Mouse (Mus musculus): ENCODE data around the gene Dkkl1. TPM values are rescaled to one million over a fixed set of nuclear protein-coding genes. Genes with fewer than 3 reads are reported as not detected.
A peak's percentile ranks its signal among the peaks of the same experiment; 100 is the strongest.

Gene Dkkl1
- polyA plus RNA-seq, 1 experiment from 2014 or later, result 10.8 TPM

DNA sequence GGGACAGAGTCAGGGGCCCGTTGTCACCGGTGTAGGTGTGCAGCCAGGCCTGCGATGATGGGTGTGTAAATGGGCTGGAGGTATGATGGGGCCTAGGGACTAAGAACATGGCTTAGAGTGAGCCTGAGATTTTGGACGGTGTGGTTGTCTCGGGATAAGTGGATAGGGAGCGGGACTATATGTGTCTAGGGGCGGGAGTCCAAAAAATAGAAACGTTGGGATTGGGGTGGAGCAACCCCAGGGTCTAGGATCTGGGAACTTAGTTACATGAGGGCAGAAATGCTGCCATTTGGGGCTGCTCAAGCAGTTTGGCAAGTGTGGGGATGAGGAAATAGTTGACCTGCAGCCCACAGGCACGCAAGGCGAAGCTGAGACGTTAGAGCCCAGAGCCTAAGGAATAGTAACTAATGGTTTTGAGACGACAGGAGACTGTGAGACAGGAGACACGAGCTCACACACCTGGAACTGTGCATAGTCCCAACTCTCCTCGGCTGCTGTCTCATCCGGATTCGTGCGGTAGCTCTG lies 23.8 kb upstream of the Dkkl1 start:
- peaks cover 27% of the 10 kb centered on the region for H3K27me3 ChIP-seq
- peak overlapping the region; percentile 39 for H3K4me2 ChIP-seq
- peaks cover 24% of the 10 kb centered on the region for H3K4me1 ChIP-seq (replicated peaks)
- H3K27ac ChIP-seq (replicated peaks), result no peak overlapping the region
- H3K36me3 ChIP-seq, result no peaks in the 10 kb centered on the region
- WGBS, result 35% methylated on average over 17 of the region's 17 CpGs
- 0 out of 2 replicates have a peak overlapping the region, but pooled peaks have one; percentile 2 for H3K4me3 ChIP-seq
- H3K9me3 ChIP-seq, result no peaks in the 10 kb centered on the region
- peak; percentile 6; the same call in 1 of the 2 replicates for ATAC-seq (ENCODE audit: low FRiP score, low read depth)
- no peak overlapping the region for H3K9ac ChIP-seq

DNA sequence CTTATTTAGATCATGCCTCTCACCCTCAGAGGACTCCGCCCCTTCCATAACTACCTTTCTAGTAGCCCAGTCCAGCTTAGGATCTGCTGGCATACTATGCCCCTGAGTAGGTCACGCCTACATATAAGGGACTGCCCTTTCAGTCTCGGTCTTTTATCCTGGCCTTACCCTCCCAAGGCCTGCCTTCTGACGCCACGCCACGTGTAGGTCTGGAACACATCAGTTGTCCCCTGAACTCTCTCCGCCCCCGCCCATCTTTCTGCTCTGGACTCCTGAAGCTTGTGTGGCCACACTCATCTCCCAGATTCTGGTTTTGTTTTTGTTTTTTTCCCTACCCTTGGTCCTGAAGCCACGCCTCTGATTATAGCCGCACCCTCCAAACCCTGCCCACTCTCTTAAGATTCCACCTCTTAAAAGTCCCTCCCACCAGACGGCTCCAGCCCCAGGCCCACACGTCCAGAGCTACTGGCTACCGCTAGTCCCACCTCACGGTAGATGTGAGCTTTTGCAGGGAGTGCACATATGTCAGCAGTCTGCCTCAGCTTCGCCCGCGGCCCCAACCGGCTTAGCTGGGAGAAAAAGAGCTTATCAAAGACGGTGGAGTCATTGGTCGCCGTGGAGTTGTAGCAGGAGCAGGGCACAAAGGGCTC lies 23.1 kb upstream of the Dkkl1 start:
- ATAC-seq (ENCODE audit: low FRiP score, low read depth), result peak; percentile 79
- 11% methylated on average over 21 of the region's 21 CpGs for WGBS
- Histone ChIP-seq H3K9ac (no peak overlapping the region), H3K4me1 (replicated peaks) (peaks cover 21% of the 10 kb centered on the region), H3K4me2 (peak overlapping the region; percentile 39), H3K4me3 (0 out of 2 replicates have a peak overlapping the region, but pooled peaks have one; percentile 2), H3K36me3 (no peaks in the 10 kb centered on the region), H3K27ac (replicated peaks) (no peak overlapping the region), H3K27me3 (peaks cover 27% of the 10 kb centered on the region), H3K9me3 (no peaks in the 10 kb centered on the region)

- no peaks in the 10 kb centered on the region for H3K36me3 ChIP-seq
- peak overlapping the region; percentile 39 for H3K4me2 ChIP-seq
- peaks cover 27% of the 10 kb centered on the region for H3K27me3 ChIP-seq
- peaks cover 21% of the 10 kb centered on the region for H3K4me1 ChIP-seq (replicated peaks)
- ATAC-seq (ENCODE audit: low FRiP score, low read depth), result no peak
- no peak overlapping the region for H3K27ac ChIP-seq (replicated peaks)
- no peak overlapping the region for H3K9ac ChIP-seq
- H3K9me3 ChIP-seq, result no peaks in the 10 kb centered on the region
- H3K4me3 ChIP-seq, result no peak overlapping the region
- 11% methylated on average over 29 of the region's 29 CpGs for whole genome bisulfite sequencing
These were observed 22.4 kb upstream of the Dkkl1 start for GRCm38 (mm10) chr7:45234333-45234841.

- peak overlapping the region; percentile 31 for H3K4me2 ChIP-seq
- WGBS, result 22% methylated on average over 20 of the region's 20 CpGs
These were observed 21.8 kb upstream of the Dkkl1 start for GRCm38 (mm10) chr7:45233580-45234332.

GRCm38 (mm10) chr7:45232716-45233465 lies 20.9 kb upstream of the Dkkl1 start:
- no peak overlapping the region for H3K4me2 ChIP-seq
- no peak overlapping the region for H3K4me3 ChIP-seq
- no peaks in the 10 kb centered on the region for H3K36me3 ChIP-seq
- peaks cover 21% of the 10 kb centered on the region for H3K4me1 ChIP-seq (replicated peaks)
- H3K27ac ChIP-seq (replicated peaks), result no peak overlapping the region
- H3K9ac ChIP-seq, result no peak overlapping the region
- 72% methylated on average over 13 of the region's 13 CpGs for WGBS
- ATAC-seq (ENCODE audit: low FRiP score, low read depth), result no peak
- H3K9me3 ChIP-seq, result no peaks in the 10 kb centered on the region
- H3K27me3 ChIP-seq, result peaks cover 17% of the 10 kb centered on the region

More at GRCm38 (mm10) chr7:45233580-45234332, 21.8 kb upstream of the Dkkl1 start:
- no peak for ATAC-seq (ENCODE audit: low FRiP score, low read depth)
- peaks cover 22% of the 10 kb centered on the region for H3K27me3 ChIP-seq
- no peaks in the 10 kb centered on the region for H3K36me3 ChIP-seq
- H3K9ac ChIP-seq, result no peak overlapping the region
- H3K9me3 ChIP-seq, result no peaks in the 10 kb centered on the region
- H3K27ac ChIP-seq (replicated peaks), result no peak overlapping the region
- no peak overlapping the region for H3K4me3 ChIP-seq
- peaks cover 21% of the 10 kb centered on the region for H3K4me1 ChIP-seq (replicated peaks)

GRCm38 (mm10) chr7:45231941-45232340 lies 20.0 kb upstream of the Dkkl1 start:
- no peaks in the 10 kb centered on the region for H3K36me3 ChIP-seq
- no peak for ATAC-seq (ENCODE audit: low FRiP score, low read depth)
- no peak overlapping the region for H3K4me2 ChIP-seq
- H3K27ac ChIP-seq (replicated peaks), result no peak overlapping the region
- peaks cover 21% of the 10 kb centered on the region for H3K4me1 ChIP-seq (replicated peaks)
- no peak overlapping the region for H3K9ac ChIP-seq
- WGBS, result 85% methylated on average over 11 of the region's 11 CpGs
- H3K9me3 ChIP-seq, result no peaks in the 10 kb centered on the region
- H3K4me3 ChIP-seq, result no peak overlapping the region
- H3K27me3 ChIP-seq, result peaks cover 17% of the 10 kb centered on the region

GRCm38 (mm10) chr7:45231192-45231591 lies 19.2 kb upstream of the Dkkl1 start:
- no peak for ATAC-seq (ENCODE audit: low FRiP score, low read depth)

GRCm38 (mm10) chr7:45229459-45230203 lies 17.7 kb upstream of the Dkkl1 start:
- no peak overlapping the region for H3K4me2 ChIP-seq
- no peaks in the 10 kb centered on the region for H3K9me3 ChIP-seq
- peaks cover 6% of the 10 kb centered on the region for H3K27me3 ChIP-seq
- peaks cover 11% of the 10 kb centered on the region for H3K4me1 ChIP-seq (replicated peaks)
- no peak overlapping the region for H3K9ac ChIP-seq
- 86% methylated on average over 7 of the region's 7 CpGs for WGBS
- no peaks in the 10 kb centered on the region for H3K36me3 ChIP-seq
- H3K27ac ChIP-seq (replicated peaks), result no peak overlapping the region
- ATAC-seq (ENCODE audit: low FRiP score, low read depth), result no peak
- H3K4me3 ChIP-seq, result no peak overlapping the region

More at GRCm38 (mm10) chr7:45231192-45231591, 19.2 kb upstream of the Dkkl1 start:
- peaks cover 17% of the 10 kb centered on the region for H3K27me3 ChIP-seq
- WGBS, result 92% methylated on average over 12 of the region's 12 CpGs
- no peak overlapping the region for H3K4me3 ChIP-seq
- no peaks in the 10 kb centered on the region for H3K36me3 ChIP-seq
- peaks cover 21% of the 10 kb centered on the region for H3K4me1 ChIP-seq (replicated peaks)
- no peak overlapping the region for H3K9ac ChIP-seq
- H3K9me3 ChIP-seq, result no peaks in the 10 kb centered on the region
- no peak overlapping the region for H3K4me2 ChIP-seq
- no peak overlapping the region for H3K27ac ChIP-seq (replicated peaks)

- H3K36me3 ChIP-seq, result no peaks in the 10 kb centered on the region
- no peak overlapping the region for H3K4me3 ChIP-seq
- H3K9me3 ChIP-seq, result no peaks in the 10 kb centered on the region
These were observed 17.1 kb upstream of the Dkkl1 start for GRCm38 (mm10) chr7:45229046-45229445.

GRCm38 (mm10) chr7:45228548-45228947 lies 16.6 kb upstream of the Dkkl1 start:
- no peaks in the 10 kb centered on the region for H3K9me3 ChIP-seq
- H3K4me1 ChIP-seq (replicated peaks), result no peaks in the 10 kb centered on the region
- H3K36me3 ChIP-seq, result no peaks in the 10 kb centered on the region
- no peak overlapping the region for H3K4me2 ChIP-seq
- no peak for ATAC-seq (ENCODE audit: low FRiP score, low read depth)
- H3K27me3 ChIP-seq, result no peaks in the 10 kb centered on the region
- no peak overlapping the region for H3K4me3 ChIP-seq
- WGBS, result 95% methylated on average over 18 of the region's 18 CpGs
- H3K27ac ChIP-seq (replicated peaks), result no peak overlapping the region
- no peak overlapping the region for H3K9ac ChIP-seq

More at GRCm38 (mm10) chr7:45229046-45229445, 17.1 kb upstream of the Dkkl1 start:
- no peak for ATAC-seq (ENCODE audit: low FRiP score, low read depth)
- Histone ChIP-seq H3K9ac (no peak overlapping the region), H3K4me2 (no peak overlapping the region), H3K4me1 (replicated peaks) (peaks cover 5% of the 10 kb centered on the region), H3K27ac (replicated peaks) (no peak overlapping the region), H3K27me3 (peaks cover under 1% of the 10 kb centered on the region; the same call in 1 of the 2 replicates)
- WGBS, result 93% methylated on average over 8 of the region's 8 CpGs

GRCm38 (mm10) chr7:45226421-45226820 lies 14.5 kb upstream of the Dkkl1 start:
- H3K9me3 ChIP-seq, result no peaks in the 10 kb centered on the region
- ATAC-seq (ENCODE audit: low FRiP score, low read depth), result no peak
- no peaks in the 10 kb centered on the region for H3K27me3 ChIP-seq
- no peak overlapping the region for H3K4me3 ChIP-seq
- H3K36me3 ChIP-seq, result no peaks in the 10 kb centered on the region
- 97% methylated on average over 5 of the region's 5 CpGs for WGBS
- no peak overlapping the region for H3K4me2 ChIP-seq
- no peak overlapping the region for H3K9ac ChIP-seq
- no peak overlapping the region for H3K27ac ChIP-seq (replicated peaks)
- H3K4me1 ChIP-seq (replicated peaks), result no peaks in the 10 kb centered on the region
